Mouse (Mus musculus) lung, adult 10 weeks (tissue): ENCODE results near the gene Tdo2. TPM values are rescaled to one million over a fixed set of nuclear protein-coding genes. Genes with fewer than 3 reads are reported as not detected.

Experiments
- polyA plus RNA-seq: library from polyadenylated mRNA; stranded (reverse); fragments of 350-450 nt; fragmentation: Illumina TruSeq; extraction: RNeasy Lipid Tissue Mini Kit (QIAGEN cat#74804); gene quantifications from one replicate; pipeline ENCODE4 v1.2.3, GENCODE M21; 2014; ENCODE audit warnings: low read depth, low replicate concordance; ENCODE audit not compliant: insufficient read depth

The Tdo2 gene
- polyA plus RNA-seq, result 1.2 TPM

DNA sequence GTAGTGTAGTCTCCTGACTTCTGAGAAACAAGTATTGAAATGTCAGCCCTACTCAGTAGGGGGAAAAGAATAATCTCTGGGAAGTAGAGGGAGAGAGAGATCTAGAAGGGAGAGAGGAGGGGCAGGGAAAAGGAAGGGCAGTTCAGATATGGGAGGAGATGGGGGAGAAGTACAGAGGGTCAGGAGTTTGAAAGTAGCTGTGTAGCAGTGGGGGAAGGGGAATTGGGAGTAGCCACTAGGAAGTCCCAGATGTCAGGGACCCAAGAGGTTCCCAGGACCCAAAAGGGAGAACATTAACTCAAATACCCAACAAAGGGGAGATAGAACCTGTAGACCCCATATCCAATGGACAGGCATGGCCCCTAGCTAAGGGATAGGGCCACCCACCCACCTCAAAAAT, at the start of gene Tdo2:
Tdo2 (minus strand) TSS at position 101 of the 400 bp plus-strand sequence.

DNA sequence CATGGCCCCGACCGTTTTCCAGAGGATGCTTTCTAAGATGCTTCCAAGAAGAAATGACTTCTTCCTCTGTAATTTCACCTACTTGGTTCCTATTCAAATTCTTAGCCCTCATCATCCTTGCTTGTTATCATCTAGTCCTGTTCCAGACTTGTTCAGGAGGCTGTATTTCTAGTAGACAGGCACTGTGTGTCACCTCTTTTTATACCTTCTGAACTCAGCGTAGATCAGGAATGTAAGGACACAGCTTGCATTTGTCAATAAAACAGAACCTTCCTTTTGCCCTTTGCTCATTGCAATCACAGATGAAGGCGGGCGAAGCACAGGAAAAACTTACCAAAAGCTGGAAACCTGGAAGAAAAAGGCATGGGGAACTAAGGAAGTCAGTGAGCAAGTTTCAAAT, 6.0 kb upstream of the Tdo2 start, which contains the start of gene Asic5:
Asic5 (plus strand) TSS at position 301 of the 400 bp plus-strand sequence.

DNA sequence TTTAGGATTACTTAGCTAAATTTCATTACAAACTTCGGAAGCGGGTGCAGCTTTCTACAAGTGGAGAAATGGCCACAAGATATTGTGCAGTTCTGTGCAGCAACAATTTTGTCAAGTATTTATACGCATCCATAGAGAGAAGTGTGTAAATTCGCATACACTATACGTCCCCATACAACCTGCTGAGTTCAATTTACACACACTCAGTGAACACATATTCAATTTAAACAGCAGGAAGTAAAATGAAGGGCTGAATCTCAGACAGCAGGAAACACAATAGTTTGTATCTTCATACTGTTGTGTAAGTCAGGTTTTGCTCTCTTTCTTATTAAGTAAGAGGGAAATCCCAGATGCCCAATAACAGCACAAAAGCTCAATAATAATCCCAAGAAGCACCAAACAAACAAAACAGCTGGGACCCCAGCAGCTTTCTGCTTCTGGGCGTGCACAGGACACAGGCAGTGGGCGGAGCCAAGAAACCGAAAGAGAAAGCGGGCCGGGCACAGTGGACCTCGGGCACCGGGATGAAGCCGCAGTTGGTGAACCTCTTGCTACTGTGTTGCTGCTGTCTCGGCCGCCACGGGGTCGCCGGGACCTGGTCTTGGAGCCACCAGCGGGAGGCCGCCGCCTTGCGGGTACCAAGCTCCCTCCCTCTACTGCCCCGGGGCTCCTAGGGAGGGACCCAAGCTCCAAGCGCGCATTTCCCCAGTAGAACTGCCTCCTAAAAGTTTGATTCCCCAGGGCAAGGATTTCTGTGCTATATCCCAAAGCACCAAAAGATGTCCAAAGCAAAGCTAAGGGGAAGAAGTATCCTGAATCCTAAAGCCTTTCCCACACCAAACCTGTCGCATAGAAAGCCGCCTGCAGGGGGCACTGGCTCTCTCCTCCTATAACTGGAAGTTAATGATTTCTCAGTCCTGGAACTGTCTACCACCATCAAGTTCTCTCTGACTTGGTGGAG, 43.6 kb downstream of the Tdo2 start, which contains the start of gene Ctso:
Ctso (plus strand) TSS at position 461 of the 961 bp plus-strand sequence.

Other genes with a start within 250 kb of the Tdo2 start
- gene Ctso, start 43.6 kb downstream of the Tdo2 start, polyA plus RNA-seq, result 31.6 TPM
- gene Asic5, start 6.1 kb upstream of the Tdo2 start, polyA plus RNA-seq, result not detected
- 57.9 TPM for gene Gucy1b1, start 98.5 kb upstream of the Tdo2 start, polyA plus RNA-seq
- 52.8 TPM for gene Gucy1a1, start 169.6 kb upstream of the Tdo2 start, polyA plus RNA-seq